Mouse (Mus musculus): ENCODE results near the gene Clk1.
"Not testable (repeated sequence)": the region's sequence is repeated elsewhere in the genome, so short reads cannot be mapped to it uniquely, and the experiment has no call there.

DNA sequence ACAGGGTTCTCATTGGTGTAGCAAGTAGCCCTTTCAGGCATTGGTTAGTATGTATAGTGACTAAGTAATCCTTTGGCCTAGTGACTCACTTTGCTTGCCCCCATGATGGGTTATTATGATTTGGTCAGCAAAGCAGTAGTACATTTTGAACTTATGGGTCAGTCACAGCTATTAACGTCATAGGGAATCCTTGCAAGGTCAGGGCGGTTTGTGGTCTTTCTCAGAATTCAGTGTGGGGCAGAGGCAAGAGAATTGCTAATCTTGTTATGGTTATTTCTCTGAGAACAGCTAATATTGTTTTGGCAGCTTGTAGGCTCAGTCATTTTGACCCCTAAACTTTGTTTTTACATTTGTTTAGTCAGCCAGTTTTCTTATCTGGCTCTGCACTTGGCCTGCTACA is 49.6 kb downstream of the Clk1 start:
- not testable (repeated sequence) for TF ChIP-seq CTCF, EP300 (IDR thresholded peaks at IDR 0.05; ENCODE audit: low read depth)
